Mouse (Mus musculus) embryo, embryonic 11.5 days (tissue): Measurements from ENCODE around the gene Cachd1.

Source experiments
- DNase-seq: peaks from one replicate; pipeline ENCODE4 v3.0.0-alpha.2; 2012; ENCODE audit warnings: low read depth, low spot score

The Cachd1 gene

DNA sequence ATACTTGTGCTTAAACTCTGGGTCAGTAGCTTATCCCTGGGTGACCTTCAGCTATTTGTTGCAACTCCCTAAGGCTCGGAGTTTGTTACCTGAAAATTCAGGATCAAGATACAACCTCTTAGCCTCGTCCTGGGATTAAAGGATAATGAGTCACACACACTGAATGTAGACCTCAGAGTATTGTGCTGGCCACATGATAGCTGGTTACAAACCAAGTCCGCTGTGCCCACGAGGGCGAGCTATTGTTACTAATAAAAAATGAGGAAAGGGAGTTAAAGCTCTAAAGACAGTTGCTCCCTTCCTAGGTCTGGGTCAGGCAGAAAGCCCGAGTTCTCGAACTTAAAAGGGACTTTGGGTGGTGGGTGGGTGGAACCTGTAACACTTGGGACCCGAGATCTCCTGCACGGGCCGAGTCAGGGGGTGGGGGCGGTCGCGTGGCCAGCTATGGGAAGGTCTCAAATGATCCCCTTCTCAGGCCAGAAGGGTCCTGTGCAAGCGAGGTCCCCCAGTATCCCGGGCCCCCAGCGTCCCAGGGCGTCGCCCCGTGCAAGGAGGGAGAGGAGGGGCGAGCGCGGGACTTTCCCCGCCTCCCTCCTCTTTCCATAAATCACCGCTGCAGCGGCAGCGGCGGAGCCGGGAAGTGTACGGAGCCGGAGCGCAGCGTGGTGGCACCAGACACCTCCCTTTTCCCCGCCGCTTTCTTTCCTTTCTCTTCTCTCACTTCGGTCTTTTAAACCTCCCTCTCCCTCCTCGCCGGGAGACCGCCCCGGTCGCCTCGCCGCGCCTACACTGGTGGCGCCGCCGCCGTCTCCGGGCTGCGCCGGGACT lies at the start of gene Cachd1:
Gene Cachd1, plus strand, starts transcription at position 633 of the 828 bp plus-strand sequence.
- peak; percentile 67 for DNase-seq

DNA sequence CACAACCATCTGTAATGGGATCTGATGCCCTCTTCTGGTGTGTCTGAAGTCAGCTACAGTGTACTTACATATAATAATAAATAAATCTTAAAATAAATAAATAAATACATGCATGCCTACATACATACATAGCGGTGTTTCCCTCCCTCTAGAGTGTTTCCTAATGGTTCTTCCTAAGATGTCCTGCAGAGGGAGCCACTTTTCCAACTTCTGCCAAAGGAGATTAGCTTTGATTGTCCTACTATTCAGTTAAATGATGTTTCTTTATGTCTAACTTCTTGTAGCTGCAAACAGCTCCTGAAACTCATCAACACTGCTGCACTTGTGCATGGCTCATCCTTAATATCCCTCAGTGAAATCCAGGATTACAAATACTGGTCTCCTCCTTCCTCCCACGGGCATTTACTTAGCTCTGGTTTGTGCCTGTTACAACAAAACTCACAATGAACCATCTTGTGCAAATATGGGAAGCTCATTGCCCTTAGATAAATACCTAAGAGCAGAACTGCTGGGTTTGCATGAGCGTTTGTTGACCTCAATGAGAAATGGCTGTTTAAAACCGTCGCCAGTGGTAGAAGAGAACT lies 47.5 kb upstream of the Cachd1 start:
- peak; percentile 4 for DNase-seq

DNA sequence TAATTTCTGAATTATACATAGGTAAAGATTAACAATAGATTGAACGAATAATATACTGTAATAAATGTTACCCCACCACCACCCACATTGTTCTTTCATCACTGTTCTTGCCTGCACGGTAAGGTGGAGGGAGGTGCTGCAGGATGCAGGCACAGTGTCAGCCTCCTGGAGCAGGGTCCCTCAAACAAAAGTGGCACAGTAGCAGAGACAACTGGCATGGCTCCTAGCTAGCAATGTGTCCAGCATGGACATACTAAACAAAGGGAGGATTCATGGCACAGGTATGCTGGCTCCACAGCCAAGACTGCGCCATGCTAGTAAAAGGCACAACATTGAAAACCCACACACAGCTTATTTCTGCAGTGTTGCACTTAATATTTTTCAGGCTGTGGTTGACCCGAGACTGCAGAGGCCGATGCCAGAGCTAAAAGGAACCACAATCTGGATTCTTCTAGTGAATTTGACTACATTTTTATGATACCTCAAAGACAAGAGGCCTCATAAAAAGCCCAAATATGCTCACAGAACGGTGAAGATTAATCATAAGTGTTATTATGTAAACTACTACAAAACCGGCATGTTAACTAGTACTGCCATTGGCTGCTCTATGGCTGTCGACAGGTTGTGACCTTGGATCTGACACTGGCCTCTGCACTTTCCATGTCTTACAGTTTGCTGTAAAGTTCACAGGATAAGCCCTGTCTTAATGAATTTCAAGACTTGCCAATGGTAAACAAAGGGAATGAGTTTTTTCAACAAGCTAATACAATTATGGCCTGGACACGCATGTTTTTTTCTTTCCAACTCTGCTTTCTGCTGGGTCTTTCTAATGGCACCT lies 41.2 kb upstream of the Cachd1 start:
- no peak for DNase-seq

DNA sequence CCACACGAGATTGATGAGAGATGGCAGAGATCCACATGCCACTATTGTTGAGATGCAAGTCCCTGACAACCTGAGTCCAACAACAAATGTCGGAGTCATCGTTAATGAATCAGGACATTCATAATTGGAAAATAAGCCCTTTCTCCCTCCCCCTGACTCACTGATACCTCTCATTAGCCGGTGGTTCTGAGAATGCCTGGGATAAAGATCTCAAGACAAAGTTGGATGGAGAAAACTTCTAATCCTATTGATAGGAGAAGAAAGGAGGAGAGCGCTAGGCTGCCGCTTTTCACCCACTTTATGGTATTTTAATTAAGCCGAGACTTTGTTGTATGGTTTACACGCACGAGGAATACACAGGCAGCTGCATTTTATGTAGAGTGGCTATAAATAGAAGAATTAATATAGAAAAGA lies 40.5 kb upstream of the Cachd1 start:
- DNase-seq = no peak

DNA sequence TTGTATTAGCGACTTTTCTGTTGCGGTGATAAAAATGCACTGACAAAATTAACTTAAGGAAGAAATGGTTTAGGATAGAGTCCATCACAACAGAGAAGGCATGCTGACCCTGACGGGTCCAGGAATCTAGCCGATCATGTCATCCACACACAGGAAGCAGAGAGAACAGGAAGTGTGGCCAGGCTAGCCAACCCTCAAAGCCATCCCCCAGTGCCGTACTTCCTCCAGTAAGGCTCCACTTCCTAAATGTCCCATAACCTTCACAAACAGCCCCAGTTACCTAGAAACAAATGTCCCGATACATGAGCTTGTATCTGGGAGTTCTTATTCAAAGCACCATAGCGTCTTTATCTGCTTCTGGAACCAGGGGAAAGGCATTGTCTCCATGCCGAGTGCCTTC lies 32.9 kb upstream of the Cachd1 start:
- DNase-seq = no peak

DNA sequence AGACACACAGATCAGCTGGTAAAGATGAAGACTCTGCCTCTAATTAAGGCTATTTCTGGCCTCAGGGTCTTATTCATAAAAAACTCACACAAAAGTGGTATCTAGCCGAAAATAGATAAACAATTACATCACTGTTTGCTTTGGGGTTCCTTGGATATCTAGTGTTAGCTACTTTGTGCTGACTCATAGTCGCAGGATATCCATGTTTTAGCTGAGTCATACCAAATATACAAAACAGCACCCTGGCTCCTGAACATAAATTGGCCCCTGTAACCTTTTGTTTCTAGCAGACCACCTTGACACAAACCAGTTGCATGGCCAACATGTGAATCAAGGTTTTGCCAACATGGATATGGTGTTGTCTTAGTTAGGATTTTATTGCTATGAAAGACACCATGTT lies 24.2 kb upstream of the Cachd1 start:
- no peak for DNase-seq

DNA sequence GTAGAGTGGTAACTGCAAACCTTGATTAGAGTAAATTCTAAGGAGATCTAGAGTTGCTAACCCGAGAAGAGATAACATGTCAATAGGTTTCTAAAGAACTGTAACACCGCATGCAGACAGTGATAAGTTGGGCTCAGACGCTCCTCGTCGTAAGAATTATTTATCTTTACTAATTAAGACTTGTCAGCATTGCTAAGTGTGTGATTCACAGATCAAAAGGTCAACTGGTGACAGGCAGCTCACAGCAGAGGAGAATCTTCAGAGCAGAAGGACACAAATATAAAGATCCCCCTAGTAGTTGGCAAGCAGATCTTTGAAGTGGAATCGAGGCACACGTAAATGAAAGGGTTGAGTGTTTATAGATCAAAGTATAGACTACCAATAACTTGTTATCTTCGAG lies 20.8 kb upstream of the Cachd1 start:
- DNase-seq = no peak

DNA sequence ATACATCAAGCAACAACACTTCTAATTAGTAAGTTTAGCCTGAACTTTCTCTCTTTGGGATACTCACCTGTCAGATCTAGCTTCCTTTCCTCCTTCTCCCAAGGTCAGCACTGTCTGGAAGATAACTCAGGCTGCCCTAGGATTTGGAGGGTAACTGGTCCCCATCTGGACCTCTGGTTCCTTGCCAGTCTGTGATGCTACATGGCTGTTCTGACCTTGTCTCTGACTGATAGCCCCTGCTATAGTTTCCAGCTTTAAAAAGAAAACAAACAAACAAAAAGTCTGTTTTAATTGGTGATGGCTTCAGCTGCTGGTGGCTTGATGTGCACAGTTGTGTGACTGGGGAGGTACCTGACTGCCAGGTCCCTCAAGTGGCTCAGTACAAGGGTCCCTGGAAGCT lies 20.0 kb upstream of the Cachd1 start:
- DNase-seq = no peak

DNA sequence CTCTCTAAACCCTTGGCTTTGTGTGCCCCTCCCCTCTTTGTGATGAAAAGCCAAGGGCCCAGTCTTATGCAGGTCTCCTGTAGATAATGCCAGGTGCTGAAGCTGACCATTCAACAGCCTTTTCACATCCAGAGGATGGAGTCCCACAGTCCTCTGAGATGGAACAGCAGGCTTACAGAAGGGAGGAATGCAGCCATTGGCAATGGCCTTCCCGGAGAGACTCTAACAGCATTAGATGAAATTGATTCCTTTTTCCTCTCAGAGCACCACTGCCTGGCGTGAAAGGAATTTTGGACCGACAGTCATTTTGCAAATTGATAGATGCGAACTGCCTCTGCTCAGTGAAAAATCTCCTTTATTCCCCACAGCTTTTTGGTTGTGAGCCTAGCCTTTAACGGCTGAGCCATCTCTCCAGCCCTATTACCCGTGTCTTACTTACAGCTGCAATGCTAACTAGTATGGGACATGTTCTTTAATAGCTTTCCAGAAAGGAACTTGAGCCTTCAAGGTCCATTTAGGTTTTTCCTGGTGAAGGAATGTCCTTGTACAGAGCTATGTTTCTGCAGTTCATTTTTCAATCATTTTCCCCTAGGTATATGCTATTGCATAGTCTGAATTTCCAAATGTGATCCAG lies 18.1 kb upstream of the Cachd1 start:
- no peak for DNase-seq

DNA sequence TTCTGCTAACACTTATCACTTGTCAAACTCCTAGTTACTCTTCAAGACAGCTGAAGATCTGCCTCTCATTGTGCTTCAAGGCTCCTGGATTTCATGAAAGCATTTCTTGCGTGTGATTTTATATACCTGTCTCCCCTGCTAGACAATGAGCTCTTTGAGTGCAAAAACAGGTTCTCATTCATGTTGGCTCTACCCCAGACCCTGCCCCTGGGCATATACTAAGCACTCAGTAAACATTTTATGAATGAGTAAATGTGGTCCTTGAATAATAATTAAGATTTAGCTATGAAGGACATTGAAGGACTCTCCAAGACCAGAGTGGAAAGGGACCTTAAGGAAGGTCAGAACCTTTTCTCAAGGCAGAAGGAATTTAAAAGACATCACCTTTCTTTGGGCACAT lies 16.9 kb upstream of the Cachd1 start:
- no peak for DNase-seq

DNA sequence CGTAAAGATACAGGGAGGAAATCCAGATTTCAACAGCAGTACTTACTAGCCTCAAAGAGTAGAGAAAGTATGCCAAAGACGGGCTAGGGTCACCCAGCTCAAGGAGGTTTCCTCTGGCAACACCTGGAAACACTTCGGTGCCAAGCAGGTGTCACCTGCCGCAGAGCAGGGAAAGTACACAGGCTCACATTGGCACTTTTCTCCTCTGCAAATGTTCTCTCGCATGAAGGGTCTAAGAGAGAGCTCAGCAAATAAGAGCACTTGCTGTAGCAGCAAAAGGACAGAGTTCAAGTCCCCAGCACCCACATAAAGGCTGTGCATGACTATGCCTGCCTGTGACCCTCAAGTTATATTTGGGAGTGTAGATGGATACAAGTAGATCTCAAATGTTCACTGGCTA lies 16.1 kb upstream of the Cachd1 start:
- no peak for DNase-seq

DNA sequence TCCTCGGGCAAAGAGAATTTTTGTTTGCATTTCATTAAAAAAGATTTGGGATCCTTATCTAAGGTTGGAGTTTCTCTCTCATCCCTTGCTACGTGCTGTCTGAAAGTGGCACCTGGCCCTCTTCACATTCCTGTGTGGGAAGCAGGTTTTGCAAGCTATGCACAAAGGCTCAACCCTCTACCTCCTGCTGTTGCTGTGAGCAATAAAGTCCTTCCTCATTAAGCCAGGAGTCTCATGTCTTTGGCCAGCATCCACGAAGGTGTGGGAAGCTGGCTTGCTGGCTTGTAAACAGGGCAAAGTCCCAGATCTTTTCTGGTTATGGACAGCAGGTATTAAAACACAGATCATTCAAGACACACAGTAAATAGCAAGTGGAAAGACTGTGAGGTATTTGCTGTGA lies 7.9 kb upstream of the Cachd1 start:
- DNase-seq = no peak

DNA sequence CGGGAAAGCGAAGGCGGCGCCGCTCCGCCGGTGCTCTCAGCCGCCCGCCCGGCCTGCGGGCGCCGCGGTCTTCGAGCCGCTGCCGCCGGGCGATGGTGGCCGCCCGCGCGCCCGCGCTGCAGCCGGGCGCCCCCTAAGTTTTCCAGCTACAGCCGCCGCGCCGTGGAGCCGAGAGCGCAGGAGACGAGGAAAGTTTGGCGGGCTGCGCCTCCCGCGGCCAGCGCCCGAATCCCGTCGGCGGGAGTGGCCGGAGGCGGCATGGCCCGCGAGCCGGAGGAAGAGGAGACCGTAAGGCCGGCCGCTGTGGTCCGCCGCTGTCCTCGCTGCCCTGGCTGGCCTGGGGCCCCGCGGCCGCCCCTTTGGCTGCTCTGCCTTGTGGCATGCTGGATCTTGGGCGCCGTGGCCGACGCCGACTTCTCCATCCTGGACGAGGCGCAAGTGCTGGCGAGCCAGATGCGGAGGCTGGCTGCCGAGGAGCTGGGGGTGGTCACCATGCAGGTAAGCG lies 448 bp downstream of the Cachd1 start:
- DNase-seq = no peak

DNA sequence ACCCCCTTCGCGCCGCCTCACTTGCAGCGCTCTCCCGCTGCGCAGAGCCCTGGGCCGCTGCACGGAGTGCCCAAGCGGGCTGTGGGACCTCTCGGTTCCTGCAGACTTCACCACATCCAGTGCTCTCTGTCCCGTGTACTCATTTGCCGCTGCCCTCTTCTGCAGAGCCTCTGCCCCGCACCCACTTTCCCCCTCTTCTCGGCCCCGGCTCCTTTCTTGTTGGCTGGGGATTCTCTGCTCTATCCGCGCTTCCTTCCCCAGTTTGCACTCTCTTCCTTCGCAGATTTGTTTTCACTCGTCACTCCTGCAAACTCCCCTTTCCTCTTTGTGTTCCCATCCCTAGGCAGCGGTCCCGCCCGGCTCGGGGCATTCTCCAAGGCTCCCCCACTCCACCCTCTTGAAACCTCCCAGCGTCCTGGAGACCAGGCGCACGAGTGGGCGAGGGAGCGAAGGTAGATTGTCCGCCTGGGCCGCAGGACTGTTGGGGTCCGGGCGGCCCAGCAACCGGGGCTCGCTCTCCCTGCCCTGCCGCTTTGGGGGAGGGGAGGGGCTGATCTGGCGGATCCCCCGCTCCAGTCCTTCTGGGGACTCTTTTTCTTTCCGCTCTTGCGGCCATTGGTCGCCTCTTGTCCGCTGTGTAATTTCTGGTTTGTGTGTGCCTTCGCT lies 1.0 kb downstream of the Cachd1 start:
- no peak for DNase-seq

DNA sequence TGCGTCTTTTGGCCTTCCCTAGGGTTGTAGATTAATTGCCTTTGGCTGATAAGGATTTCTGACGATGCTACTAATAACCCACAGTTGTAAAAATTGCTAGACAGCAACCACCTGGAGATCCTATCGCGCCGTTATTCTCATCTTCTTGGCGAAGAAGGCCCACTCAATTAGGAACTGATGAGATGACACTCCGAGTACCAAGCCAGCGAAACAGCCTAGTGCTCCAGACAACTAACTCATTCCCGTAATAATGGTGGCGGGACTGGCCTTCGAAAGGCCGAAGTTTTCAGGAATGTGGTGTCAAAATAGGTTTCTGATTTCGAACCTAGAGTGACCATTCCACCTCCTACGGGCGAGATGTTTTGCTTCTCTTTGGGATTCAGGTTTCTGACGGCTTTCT lies 1.6 kb downstream of the Cachd1 start:
- DNase-seq = no peak

DNA sequence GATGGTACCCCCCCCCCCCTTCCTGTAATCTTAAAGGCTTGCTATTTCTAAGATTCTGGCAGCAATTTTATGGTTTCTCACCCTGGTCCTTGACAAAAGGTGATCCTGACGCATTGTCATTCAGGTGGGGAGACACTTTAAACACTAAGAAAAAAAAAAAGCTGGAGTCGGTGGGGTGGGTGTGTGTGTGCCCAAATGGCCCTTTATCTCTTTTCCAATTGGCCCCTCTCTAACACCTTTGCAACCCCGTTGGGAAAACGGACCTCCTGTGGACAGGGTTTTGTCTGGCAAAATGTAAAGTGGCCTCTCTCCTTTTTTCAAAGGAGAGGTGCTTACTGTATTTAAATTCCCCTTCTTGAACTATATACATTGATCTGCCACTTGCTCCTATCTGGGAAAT lies 2.5 kb downstream of the Cachd1 start:
- no peak for DNase-seq

DNA sequence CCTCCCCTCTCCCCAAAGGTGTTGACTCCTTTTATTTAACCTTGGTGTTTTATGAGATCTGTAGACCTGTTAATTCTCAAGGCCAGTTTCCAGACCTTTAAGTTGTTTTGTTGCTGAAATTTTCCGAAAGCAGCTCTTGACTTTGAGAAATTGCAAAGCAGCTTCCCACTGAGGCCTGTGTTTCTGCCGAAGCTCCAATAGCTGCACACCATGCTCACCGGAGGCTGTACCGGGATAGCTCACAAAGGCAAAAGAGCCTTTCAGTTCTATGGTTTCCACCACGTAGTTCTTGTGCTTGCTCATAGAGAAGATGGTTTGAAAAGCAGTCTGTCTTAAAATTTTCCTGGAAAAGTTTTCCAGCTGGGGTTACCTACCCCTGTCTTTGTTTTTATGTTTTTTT lies 3.2 kb downstream of the Cachd1 start:
- no peak for DNase-seq

DNA sequence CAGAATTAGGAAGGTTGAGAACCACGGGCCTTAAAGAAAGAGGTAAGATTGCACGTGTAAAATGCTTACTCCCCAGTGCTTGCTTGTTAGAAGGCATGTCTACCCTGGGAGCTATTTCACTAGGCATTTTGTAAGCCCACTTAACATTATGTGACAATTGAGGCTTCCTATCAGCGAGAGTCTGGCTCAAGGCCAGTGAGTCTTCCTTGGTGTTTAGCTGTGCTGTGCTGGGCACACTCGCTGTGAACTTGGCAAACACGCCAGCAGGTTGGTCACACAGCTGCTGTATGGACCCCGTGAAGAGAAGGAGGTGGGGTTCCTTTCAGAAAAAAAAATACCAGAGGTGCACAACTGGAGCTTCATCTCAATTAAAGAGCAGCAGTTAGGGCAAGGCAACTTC lies 4.4 kb downstream of the Cachd1 start:
- no peak for DNase-seq

DNA sequence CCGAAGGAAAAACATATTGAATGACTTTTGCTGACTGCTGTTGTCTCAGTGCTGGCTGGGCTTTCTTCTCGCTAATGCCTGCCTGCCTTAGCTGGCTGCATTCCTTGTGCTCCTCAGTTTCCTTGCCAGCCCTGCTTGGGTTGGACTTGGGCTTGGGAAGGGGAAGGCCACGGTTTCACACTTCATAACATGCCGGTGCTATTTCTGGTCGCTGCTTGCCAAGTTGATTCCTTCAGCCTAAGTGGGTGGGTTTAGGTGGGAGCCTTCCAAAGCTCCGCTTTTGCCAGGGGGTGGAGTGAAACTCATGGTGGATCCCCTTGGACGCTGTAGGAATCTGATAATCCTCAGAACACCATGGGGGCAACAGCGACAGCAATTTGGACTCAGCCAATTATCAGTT lies 5.9 kb downstream of the Cachd1 start:
- no peak for DNase-seq

DNA sequence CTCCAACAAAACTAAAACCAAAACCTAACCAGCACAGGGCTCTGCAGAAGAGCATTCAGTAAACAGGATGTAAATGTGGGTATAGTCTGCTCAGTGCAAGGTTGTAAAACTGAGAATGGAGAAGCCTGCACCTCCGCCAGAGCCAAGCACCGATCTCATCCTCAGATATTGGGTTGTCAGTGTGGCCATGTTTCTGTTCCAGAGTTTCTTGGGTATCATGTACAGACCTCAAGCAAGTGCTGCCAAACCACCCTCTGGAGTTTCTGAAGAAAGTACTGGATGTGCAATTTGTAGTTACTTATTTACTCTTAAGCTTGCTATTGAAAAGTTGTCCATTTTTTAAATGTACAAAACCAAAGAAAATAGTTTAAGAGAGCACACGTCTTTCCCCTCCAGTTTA lies 6.4 kb downstream of the Cachd1 start:
- DNase-seq = no peak

DNA sequence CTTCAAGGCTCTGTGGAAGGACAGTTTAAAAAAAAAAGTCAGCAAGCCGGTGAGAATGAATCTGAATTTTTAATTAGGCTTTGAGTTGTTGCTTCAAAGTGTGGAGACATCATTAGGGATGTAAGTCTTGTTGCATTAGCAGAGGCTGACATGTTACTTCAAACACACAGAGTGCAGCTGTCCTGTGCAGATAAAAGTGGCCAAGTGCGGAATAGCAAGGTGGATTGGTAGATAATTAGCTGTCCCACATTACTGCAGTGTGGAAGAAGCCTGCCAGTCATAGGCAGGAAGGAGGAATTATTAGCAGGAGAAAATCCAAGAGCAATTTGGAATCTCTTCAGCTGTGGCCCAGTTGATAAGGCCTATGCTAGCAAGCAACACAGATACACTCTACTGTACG lies 10.7 kb downstream of the Cachd1 start:
- DNase-seq = no peak
